Mouse (Mus musculus): Measurements from ENCODE around the gene Ctnna3. TPM values are rescaled to one million over a fixed set of nuclear protein-coding genes. Genes with fewer than 3 reads are reported as not detected.

The Ctnna3 gene
- polyA plus RNA-seq, 1 experiment from 2014 or later = not detected

DNA sequence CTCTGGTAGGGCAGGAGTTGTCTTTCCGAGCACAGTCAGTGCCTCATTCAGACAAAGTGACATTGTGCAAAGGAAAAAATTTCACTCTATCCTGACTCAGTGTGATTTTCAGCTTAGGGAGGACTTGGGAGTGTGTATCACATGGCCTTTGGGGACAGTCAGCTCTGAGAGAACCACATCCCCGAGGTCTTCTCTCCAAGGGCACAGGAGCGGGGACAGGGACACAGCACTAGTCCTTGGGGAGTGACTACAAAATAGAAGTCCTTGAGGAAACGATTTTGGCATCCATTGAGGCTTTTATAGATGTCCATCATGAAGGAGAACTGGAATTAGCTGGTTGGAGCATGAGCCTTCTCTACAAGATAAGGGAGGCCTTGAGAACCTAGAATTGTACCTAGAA lies 259.8 kb downstream of the Ctnna3 start:
- ATAC-seq (no peak), DNase-seq (no peak)
- TF ChIP-seq EP300 (IDR thresholded peaks at IDR 0.05; ENCODE audit: low read depth) (no peak), CTCF (IDR thresholded peaks at IDR 0.05; ENCODE audit: low read depth) (no peak)
- no peaks in the 10 kb centered on the region for H3K4me1 ChIP-seq (ENCODE audit: insufficient read depth)
- whole genome bisulfite sequencing (ENCODE audit: insufficient replicate concordance) = 39% methylated on average over 4 of the region's 4 CpGs
- no peaks in the 10 kb centered on the region for H3K9me3 ChIP-seq (ENCODE audit: low read length)
- H3K9ac ChIP-seq (replicated peaks) = no peak overlapping the region
- H3K27me3 ChIP-seq (ENCODE audit: insufficient read depth, low read length) = no peaks in the 10 kb centered on the region
- H3K4me2 ChIP-seq (ENCODE audit: low read depth, low read length) = no peak overlapping the region
- H3K4me3 ChIP-seq (ENCODE audit: low read depth, low read length) = no peak overlapping the region
- no peak overlapping the region for H3K27ac ChIP-seq (ENCODE audit: low read depth)
- H3K36me3 ChIP-seq (replicated peaks; ENCODE audit: insufficient read depth, low read length) = no peaks in the 10 kb centered on the region

DNA sequence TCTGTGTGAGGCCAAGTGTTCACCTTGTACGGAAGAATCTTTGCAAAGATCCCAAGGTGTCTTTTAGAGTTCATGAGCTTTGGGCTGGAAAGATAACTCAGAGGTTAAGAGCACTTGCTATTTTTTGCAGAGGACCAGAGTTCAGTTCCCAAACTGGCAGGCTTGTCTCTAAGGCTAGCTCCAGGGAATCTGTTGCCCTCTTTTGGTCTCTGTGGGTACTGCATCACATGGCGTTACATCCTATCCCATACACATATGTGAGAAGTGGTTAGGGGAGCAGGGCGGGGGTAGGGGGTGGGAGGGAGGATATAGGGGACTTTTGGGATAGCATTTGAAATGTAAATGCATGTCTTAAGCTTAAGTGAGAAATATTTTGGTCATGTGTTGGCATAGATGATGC lies 262.1 kb downstream of the Ctnna3 start:
- whole genome bisulfite sequencing (ENCODE audit: insufficient replicate concordance) = 52% methylated on average over 3 of the region's 3 CpGs
- peak; percentile 34 for DNase-seq
- no peak overlapping the region for H3K4me3 ChIP-seq (ENCODE audit: low read depth, low read length)
- no peaks in the 10 kb centered on the region for H3K36me3 ChIP-seq (replicated peaks; ENCODE audit: insufficient read depth, low read length)
- ATAC-seq = no peak
- no peak overlapping the region for H3K27ac ChIP-seq (ENCODE audit: low read depth)
- no peaks in the 10 kb centered on the region for H3K9me3 ChIP-seq (ENCODE audit: low read length)
- H3K4me2 ChIP-seq (ENCODE audit: low read depth, low read length) = no peak overlapping the region
- H3K9ac ChIP-seq (replicated peaks) = no peak overlapping the region
- TF ChIP-seq CTCF (IDR thresholded peaks at IDR 0.05; ENCODE audit: low read depth) (peak; percentile 64), EP300 (IDR thresholded peaks at IDR 0.05; ENCODE audit: low read depth) (no peak)
- no peaks in the 10 kb centered on the region for H3K27me3 ChIP-seq (ENCODE audit: insufficient read depth, low read length)
- no peaks in the 10 kb centered on the region for H3K4me1 ChIP-seq (ENCODE audit: insufficient read depth)

- H3K27ac ChIP-seq (ENCODE audit: low read depth) = no peak overlapping the region
- no peak for ATAC-seq
- 82% methylated on average over 6 of the region's 6 CpGs for WGBS (ENCODE audit: insufficient replicate concordance)
- no peaks in the 10 kb centered on the region for H3K27me3 ChIP-seq (ENCODE audit: insufficient read depth, low read length)
- H3K4me1 ChIP-seq (ENCODE audit: insufficient read depth) = no peaks in the 10 kb centered on the region
- H3K9me3 ChIP-seq (ENCODE audit: low read length) = no peaks in the 10 kb centered on the region
- TF ChIP-seq CTCF (IDR thresholded peaks at IDR 0.05; ENCODE audit: low read depth) (no peak), EP300 (IDR thresholded peaks at IDR 0.05; ENCODE audit: low read depth) (no peak)
- no peak overlapping the region for H3K4me2 ChIP-seq (ENCODE audit: low read depth, low read length)
- DNase-seq = no peak
- H3K36me3 ChIP-seq (replicated peaks; ENCODE audit: insufficient read depth, low read length) = no peaks in the 10 kb centered on the region
- H3K9ac ChIP-seq (replicated peaks) = no peak overlapping the region
- H3K4me3 ChIP-seq (ENCODE audit: low read depth, low read length) = no peak overlapping the region
Observed at GRCm38 (mm10) chr10:63710211-63710610, 280.3 kb downstream of the Ctnna3 start.

GRCm38 (mm10) chr10:63712530-63712929 lies 282.6 kb downstream of the Ctnna3 start:
- Histone ChIP-seq H3K4me3 (ENCODE audit: low read depth, low read length) (no peak overlapping the region), H3K27me3 (ENCODE audit: insufficient read depth, low read length) (no peaks in the 10 kb centered on the region), H3K4me1 (ENCODE audit: insufficient read depth) (no peaks in the 10 kb centered on the region), H3K9ac (replicated peaks) (no peak overlapping the region), H3K36me3 (replicated peaks; ENCODE audit: insufficient read depth, low read length) (no peaks in the 10 kb centered on the region), H3K27ac (ENCODE audit: low read depth) (no peak overlapping the region), H3K4me2 (ENCODE audit: low read depth, low read length) (no peak overlapping the region), H3K9me3 (ENCODE audit: low read length) (no peaks in the 10 kb centered on the region)
- WGBS (ENCODE audit: insufficient replicate concordance) = 45% methylated on average over 8 of the region's 8 CpGs
- TF ChIP-seq EP300 (IDR thresholded peaks at IDR 0.05; ENCODE audit: low read depth) = no peak
- TF ChIP-seq CTCF (IDR thresholded peaks at IDR 0.05; ENCODE audit: low read depth) = no peak
- no peak for ATAC-seq
- DNase-seq = no peak

GRCm38 (mm10) chr10:63714151-63714550 lies 284.3 kb downstream of the Ctnna3 start:
- ATAC-seq = no peak
- H3K9me3 ChIP-seq (ENCODE audit: low read length) = no peaks in the 10 kb centered on the region
- H3K4me3 ChIP-seq (ENCODE audit: low read depth, low read length) = no peak overlapping the region
- H3K27me3 ChIP-seq (ENCODE audit: insufficient read depth, low read length) = no peaks in the 10 kb centered on the region
- no peak overlapping the region for H3K27ac ChIP-seq (ENCODE audit: low read depth)
- TF ChIP-seq EP300 (IDR thresholded peaks at IDR 0.05; ENCODE audit: low read depth) = no peak
- no peak for TF ChIP-seq CTCF (IDR thresholded peaks at IDR 0.05; ENCODE audit: low read depth)
- H3K4me2 ChIP-seq (ENCODE audit: low read depth, low read length) = no peak overlapping the region
- no peak for DNase-seq
- 56% methylated on average over 4 of the region's 4 CpGs for WGBS (ENCODE audit: insufficient replicate concordance)
- no peaks in the 10 kb centered on the region for H3K4me1 ChIP-seq (ENCODE audit: insufficient read depth)
- H3K9ac ChIP-seq (replicated peaks) = no peak overlapping the region
- no peaks in the 10 kb centered on the region for H3K36me3 ChIP-seq (replicated peaks; ENCODE audit: insufficient read depth, low read length)

GRCm38 (mm10) chr10:63768871-63769270 lies 339.0 kb downstream of the Ctnna3 start:
- ATAC-seq (no peak), DNase-seq (no peak)
- H3K4me3 ChIP-seq (ENCODE audit: low read depth, low read length) = no peak overlapping the region
- no peak overlapping the region for H3K4me2 ChIP-seq (ENCODE audit: low read depth, low read length)
- no peak for TF ChIP-seq EP300 (IDR thresholded peaks at IDR 0.05; ENCODE audit: low read depth)
- TF ChIP-seq CTCF (IDR thresholded peaks at IDR 0.05; ENCODE audit: low read depth) = no peak
- H3K36me3 ChIP-seq (replicated peaks; ENCODE audit: insufficient read depth, low read length) = no peaks in the 10 kb centered on the region
- no peak overlapping the region for H3K27ac ChIP-seq (ENCODE audit: low read depth)
- H3K4me1 ChIP-seq (ENCODE audit: insufficient read depth) = no peaks in the 10 kb centered on the region
- no peak overlapping the region for H3K9ac ChIP-seq (replicated peaks)
- no peaks in the 10 kb centered on the region for H3K9me3 ChIP-seq (ENCODE audit: low read length)
- no peaks in the 10 kb centered on the region for H3K27me3 ChIP-seq (ENCODE audit: insufficient read depth, low read length)
- WGBS (ENCODE audit: insufficient replicate concordance) = 81% methylated on average over 10 of the region's 10 CpGs

DNA sequence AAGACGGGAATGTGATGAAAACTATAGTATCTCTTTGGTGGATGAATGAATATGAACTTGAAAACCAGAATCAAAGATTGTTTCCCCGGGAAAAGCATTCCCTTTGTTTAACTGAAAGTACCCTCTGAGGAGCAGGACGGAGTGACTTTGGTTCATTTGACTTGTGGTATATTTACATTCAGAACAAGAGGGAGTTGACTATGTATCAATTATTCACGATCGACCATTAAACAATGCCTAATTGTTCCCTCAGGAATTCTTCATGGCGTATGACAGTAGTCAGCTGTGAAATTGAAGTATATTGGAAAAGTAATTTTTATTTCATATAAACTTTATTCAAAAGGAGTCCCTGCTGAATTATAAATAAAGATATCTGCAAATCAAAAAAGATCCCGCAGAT lies 341.8 kb downstream of the Ctnna3 start:
- no peak overlapping the region for H3K4me3 ChIP-seq (ENCODE audit: low read depth, low read length)

More for the DNA sequence above, 341.8 kb downstream of the Ctnna3 start:
- Histone ChIP-seq H3K36me3 (replicated peaks; ENCODE audit: insufficient read depth, low read length) (no peaks in the 10 kb centered on the region), H3K27me3 (ENCODE audit: insufficient read depth, low read length) (no peaks in the 10 kb centered on the region), H3K4me1 (ENCODE audit: insufficient read depth) (no peaks in the 10 kb centered on the region), H3K27ac (ENCODE audit: low read depth) (no peak overlapping the region), H3K4me2 (ENCODE audit: low read depth, low read length) (no peak overlapping the region), H3K9ac (replicated peaks) (no peak overlapping the region), H3K9me3 (ENCODE audit: low read length) (no peaks in the 10 kb centered on the region)
- WGBS (ENCODE audit: insufficient replicate concordance) = 83% methylated on average over 7 of the region's 7 CpGs
- DNase-seq = no peak
- ATAC-seq = no peak
- TF ChIP-seq EP300 (IDR thresholded peaks at IDR 0.05; ENCODE audit: low read depth) = no peak
- TF ChIP-seq CTCF (IDR thresholded peaks at IDR 0.05; ENCODE audit: low read depth) = no peak

Data from liver, postnatal 0 days (tissue).